Mouse (Mus musculus) forebrain, embryonic 10.5 days (tissue): Measurements from ENCODE around the gene Nek10. TPM values are rescaled to one million over a fixed set of nuclear protein-coding genes. Genes with fewer than 3 reads are reported as not detected.
A peak's percentile ranks its signal among the peaks of the same experiment; 100 is the strongest.

Experiments used
- DNase-seq: peaks from one replicate; pipeline ENCODE4 v3.0.0-alpha.2; 2017; ENCODE audit warnings: low spot score; ENCODE audit errors: extremely low spot score
- H3K27ac ChIP-seq: fragments of 300-500 bp; sonication (generic); 2 replicates; pipeline ENCODE4 v1.5.1; 2016; ENCODE audit warnings: mild to moderate bottlenecking
- H3K27me3 ChIP-seq: fragments of 300-500 bp; sonication (generic); 2 replicates; pipeline ENCODE4 v1.6.1; 2016; ENCODE audit warnings: mild to moderate bottlenecking; ENCODE audit not compliant: poor library complexity, severe bottlenecking
- H3K36me3 ChIP-seq: fragments of 300-500 bp; sonication (generic); replicated peaks from 2 replicates; pipeline ENCODE4 v1.6.1; 2016; ENCODE audit warnings: mild to moderate bottlenecking, moderate library complexity
- H3K4me1 ChIP-seq: fragments of 300-500 bp; sonication (generic); 2 replicates; pipeline ENCODE4 v1.6.1; 2016
- H3K4me3 ChIP-seq: fragments of 300-500 bp; sonication (generic); 2 replicates; pipeline ENCODE4 v1.5.1; 2016; ENCODE audit warnings: mild to moderate bottlenecking, moderate library complexity
- H3K9me3 ChIP-seq: fragments of 300-500 bp; sonication (generic); 2 replicates; pipeline ENCODE4 v1.6.1; 2016; ENCODE audit warnings: mild to moderate bottlenecking, moderate library complexity
- WGBS: fragments of 180-500 bp; shearing (Covaris S2); methylation state at CpG from one replicate; pipeline ENCODE4 v1.1.7; 2016; 5-methylcytosine and 5-hydroxymethylcytosine counted together
- polyA plus RNA-seq: library from polyadenylated mRNA; unstranded; fragments of >200 nt; fragmentation: Nextera tagmentation; extraction: Ambion mirVana; gene quantifications from 2 replicates; pipeline ENCODE4 v1.2.1, GENCODE M21; 2016

Nek10 gene
- polyA plus RNA-seq, 1 experiment from 2014 or later: 0.05 TPM

DNA sequence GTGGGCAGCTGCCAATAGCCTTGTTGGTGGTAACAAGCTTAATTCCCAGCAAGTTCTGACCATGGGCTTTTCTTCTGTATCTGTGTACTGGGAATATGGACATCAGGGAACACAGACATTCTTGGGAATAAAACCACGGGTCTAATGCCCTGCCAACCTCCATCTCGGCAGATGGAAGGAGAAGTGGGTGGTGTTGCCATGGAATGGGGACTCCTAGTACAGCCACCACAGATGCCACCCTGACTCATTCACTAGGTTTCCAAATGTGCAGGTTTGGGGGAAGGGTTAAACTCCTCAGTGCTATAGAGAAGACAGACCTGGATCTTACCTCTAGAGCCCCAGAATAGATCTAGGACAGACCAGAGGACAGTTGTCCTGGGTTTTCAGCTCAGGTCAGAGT is 31.1 kb downstream of the Nek10 start:
- H3K9me3 ChIP-seq: no peaks in the 10 kb centered on the region

DNA sequence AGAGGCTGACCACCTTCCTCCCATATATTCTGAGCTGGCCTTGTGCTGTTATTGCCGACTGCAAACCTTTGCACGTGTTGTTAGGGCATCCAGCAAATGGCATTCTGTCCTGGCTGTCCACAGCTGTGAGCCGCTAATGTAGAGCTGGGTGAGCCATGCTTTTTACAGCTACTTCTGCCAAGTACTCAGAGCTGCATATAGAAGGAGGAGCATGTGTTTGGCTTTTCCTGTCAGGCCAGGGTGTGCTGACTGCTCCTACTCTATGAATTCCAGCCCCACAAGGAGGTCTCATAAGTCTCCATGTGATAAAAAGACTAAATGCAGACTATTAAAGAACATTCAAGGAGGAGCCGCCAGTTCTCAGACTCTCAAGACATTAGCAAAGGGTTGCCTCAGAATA is 34.4 kb downstream of the Nek10 start:
- H3K36me3 ChIP-seq: no peaks in the 10 kb centered on the region
- WGBS: 87% methylated on average over 4 of the region's 4 CpGs
- DNase-seq: no peak
- H3K4me3 ChIP-seq: no peak overlapping the region
- no peaks in the 10 kb centered on the region for H3K4me1 ChIP-seq
- H3K27me3 ChIP-seq: no peaks in the 10 kb centered on the region
- H3K9me3 ChIP-seq: no peaks in the 10 kb centered on the region
- no peak overlapping the region for H3K27ac ChIP-seq

More for the DNA sequence above, 31.1 kb downstream of the Nek10 start:
- 90% methylated on average over 2 of the region's 2 CpGs for WGBS
- Histone ChIP-seq H3K4me3 (no peak overlapping the region), H3K27me3 (no peaks in the 10 kb centered on the region), H3K27ac (no peak overlapping the region), H3K36me3 (no peaks in the 10 kb centered on the region), H3K4me1 (no peaks in the 10 kb centered on the region)
- DNase-seq: no peak

DNA sequence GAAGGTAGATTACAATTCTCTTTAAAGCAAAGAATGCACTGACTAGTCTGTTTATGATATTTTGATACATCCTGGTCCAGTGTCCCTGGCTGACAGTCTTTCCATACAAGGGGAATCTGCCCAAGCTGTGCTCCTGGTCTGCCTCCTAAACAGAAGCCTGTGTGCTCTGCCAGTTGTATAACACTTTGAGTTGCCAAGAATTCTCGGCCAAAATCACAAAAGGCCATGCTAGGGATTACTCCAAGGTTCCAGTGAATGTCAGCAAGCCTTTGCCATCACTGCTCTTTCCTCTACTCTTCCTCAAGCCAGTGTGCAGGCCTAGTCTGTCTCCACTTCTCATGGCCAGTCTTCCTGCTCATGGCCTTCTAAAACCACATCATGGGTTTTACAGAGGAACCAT is 34.9 kb downstream of the Nek10 start:
- no peak for DNase-seq
- no peaks in the 10 kb centered on the region for H3K27me3 ChIP-seq
- no peak overlapping the region for H3K4me3 ChIP-seq
- no peak overlapping the region for H3K27ac ChIP-seq
- 78% methylated on average over 1 of the region's 1 CpGs for WGBS
- H3K9me3 ChIP-seq: no peaks in the 10 kb centered on the region
- no peaks in the 10 kb centered on the region for H3K36me3 ChIP-seq
- no peaks in the 10 kb centered on the region for H3K4me1 ChIP-seq

DNA sequence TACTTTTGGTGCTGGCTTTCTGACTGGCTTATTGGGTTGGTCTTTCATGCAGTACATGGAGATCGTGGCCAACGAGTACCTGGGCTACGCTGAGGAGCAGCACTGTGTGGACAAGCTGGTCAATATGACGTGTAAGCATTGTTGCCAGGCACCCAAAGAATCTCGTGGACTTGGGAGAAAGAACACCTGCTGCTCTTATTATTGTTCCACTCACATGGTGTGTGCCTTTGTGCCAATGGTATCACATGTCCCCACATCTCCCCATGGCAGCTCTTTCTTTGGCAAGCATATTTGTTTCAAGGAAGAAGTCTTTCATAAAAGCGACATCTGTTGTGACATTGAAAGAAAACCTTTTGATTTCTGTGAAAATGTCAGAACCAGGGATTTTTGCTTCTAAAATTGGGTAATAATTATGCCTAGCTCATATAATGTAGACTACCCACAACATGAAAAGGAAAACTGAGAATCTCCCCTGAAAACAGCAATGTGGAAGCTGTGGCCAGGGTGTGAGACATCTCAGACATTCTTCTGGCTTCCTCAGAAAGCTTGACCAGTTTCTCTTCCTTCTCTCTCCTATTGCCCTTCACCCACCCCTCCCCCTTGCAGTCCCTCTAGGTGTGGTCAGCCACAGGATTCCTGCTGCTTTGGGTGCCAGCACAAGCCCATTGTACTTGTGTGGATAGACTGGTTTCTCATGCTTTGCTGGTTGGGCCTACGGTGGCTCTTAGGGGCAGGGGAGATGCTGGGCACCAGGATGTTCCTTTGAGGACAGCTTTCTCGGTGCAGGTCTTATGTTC is 39.7 kb downstream of the Nek10 start:
- H3K27me3 ChIP-seq: no peaks in the 10 kb centered on the region
- H3K4me3 ChIP-seq: no peak overlapping the region
- WGBS: 86% methylated on average over 8 of the region's 8 CpGs
- H3K36me3 ChIP-seq: no peaks in the 10 kb centered on the region
- DNase-seq: no peak
- H3K27ac ChIP-seq: no peak overlapping the region
- no peaks in the 10 kb centered on the region for H3K4me1 ChIP-seq
- no peaks in the 10 kb centered on the region for H3K9me3 ChIP-seq

DNA sequence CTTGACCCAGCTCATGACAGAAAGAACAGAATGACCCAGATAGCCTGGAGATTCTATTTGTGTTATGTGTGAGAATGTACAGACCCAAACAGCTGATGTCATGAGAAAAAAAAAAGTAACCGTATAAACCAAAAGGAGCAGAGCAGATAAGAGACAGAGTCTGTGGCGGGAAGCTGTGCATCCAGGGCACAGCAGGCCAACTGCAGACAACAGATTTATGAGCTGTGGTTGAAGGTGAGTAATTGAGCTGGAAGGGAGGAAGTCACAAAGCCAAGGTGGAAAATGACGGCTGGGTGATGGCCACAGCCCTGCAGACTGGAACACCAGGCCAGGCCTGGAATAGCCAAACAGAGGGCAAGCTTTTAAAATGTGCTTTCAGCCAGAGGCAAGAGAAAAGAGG is 49.6 kb downstream of the Nek10 start:
- H3K36me3 ChIP-seq: no peaks in the 10 kb centered on the region
- no peaks in the 10 kb centered on the region for H3K4me1 ChIP-seq
- no peaks in the 10 kb centered on the region for H3K9me3 ChIP-seq
- WGBS: 68% methylated on average over 3 of the region's 3 CpGs
- H3K27ac ChIP-seq: no peak overlapping the region
- no peak for DNase-seq
- no peaks in the 10 kb centered on the region for H3K27me3 ChIP-seq
- H3K4me3 ChIP-seq: no peak overlapping the region

DNA sequence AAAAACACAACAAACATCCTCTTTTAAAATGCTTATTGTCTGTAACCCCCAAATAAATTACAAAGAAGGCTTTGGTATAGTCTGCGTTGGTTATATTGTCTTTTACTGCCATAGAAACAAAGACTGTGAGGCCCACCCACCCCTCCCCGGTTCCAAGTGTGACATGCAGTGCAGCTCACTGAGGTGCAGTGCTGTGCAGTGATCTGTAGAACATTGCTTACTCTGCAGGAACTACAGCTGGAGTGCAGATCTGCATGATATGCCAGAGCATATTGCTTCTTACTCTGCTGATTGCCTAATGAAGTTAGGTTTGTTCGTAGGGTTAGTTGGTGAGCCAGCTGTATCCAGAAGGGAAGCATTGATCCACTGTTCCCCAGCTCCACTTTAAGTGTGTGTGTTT is 57.1 kb downstream of the Nek10 start:
- no peak for DNase-seq
- Histone ChIP-seq H3K27ac (no peak overlapping the region), H3K4me1 (no peaks in the 10 kb centered on the region), H3K9me3 (no peaks in the 10 kb centered on the region), H3K4me3 (no peak overlapping the region), H3K27me3 (no peaks in the 10 kb centered on the region), H3K36me3 (no peaks in the 10 kb centered on the region)
- WGBS: 69% methylated on average over 3 of the region's 3 CpGs

DNA sequence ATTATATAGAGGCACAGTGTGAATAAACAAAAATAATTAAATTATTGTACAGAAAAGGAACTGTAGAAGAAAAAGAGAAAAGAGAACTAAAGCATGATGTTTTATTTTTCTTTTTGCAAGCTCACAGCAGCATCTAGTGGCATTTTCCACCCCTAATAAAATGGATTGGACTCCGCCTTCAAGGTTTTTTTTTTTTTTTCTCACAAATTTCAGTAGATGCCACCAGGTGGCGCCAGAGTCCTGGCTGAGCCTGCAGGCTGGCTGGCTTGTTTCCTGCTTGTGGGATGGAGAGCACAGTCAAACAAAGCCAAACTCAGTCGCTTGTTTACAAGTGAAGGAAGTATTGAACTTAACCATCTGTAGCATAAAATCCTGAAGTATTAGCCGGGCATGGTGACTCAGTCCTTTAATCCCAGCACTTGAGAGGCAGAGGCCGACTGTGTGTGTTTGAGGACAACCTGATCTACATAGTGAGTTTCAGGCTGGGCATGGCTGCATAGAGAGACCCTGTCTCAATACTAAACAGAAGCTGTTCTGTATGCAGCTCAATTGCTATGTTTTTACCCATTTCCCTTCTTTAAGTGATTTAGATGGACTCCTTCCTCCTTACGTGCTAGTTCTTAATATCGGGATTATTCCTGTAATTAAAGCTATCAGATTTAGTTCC is 60.6 kb downstream of the Nek10 start:
- no peaks in the 10 kb centered on the region for H3K36me3 ChIP-seq
- WGBS: 29% methylated on average over 7 of the region's 7 CpGs

DNA sequence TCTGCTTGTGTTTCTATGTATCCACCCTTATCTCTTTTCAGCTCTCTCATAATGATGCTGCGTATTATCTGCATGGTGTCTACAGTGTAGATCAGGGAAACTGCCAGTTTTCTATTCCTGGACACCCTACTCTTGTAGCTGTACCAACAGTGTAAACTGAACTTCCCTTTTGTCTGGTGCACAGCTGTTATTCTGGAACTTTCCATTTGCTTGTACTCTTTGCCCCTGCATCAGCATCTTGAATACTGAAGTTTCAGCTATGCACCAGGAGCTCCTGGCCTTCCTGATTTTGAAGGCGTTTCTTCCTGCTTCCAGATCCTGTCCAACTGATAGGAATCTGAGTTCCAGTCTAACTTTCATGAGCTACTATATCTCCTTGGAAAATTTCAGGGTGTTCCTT is 66.0 kb downstream of the Nek10 start:
- Histone ChIP-seq H3K4me1 (no peaks in the 10 kb centered on the region), H3K4me3 (no peak overlapping the region)
- 87% methylated on average over 2 of the region's 2 CpGs for WGBS

More for the DNA sequence above, 60.6 kb downstream of the Nek10 start:
- Histone ChIP-seq H3K27me3 (no peaks in the 10 kb centered on the region), H3K9me3 (no peaks in the 10 kb centered on the region), H3K27ac (peak overlapping the region; percentile 82), H3K4me3 (no peak overlapping the region), H3K4me1 (no peaks in the 10 kb centered on the region)
- DNase-seq: peak; percentile 77

DNA sequence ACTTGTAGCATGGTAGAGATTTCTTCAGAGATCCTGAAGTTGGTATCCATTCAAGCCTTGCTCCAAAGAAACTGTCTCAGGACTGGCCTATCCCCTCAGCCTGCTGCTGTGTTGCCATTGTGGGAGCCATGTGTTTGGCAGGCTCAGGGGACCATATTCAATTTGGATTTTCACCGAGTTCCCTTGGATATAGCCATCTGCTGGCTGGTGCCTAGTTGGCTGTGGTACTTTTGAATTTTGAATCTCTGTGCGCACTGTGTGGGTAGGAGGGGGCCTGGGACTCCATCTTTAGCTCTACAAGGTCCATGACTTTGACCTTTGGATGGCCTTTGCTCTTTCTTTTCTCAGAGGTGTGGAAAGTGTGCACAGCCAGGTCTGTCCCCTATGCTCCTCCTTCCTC is 66.8 kb downstream of the Nek10 start:
- Histone ChIP-seq H3K9me3 (no peaks in the 10 kb centered on the region), H3K36me3 (no peaks in the 10 kb centered on the region), H3K27ac (no peak overlapping the region), H3K4me3 (no peak overlapping the region), H3K27me3 (no peaks in the 10 kb centered on the region), H3K4me1 (no peaks in the 10 kb centered on the region)
- 89% methylated on average over 2 of the region's 2 CpGs for WGBS
- DNase-seq: no peak

More for the DNA sequence above, 66.0 kb downstream of the Nek10 start:
- Histone ChIP-seq H3K9me3 (no peaks in the 10 kb centered on the region), H3K27me3 (no peaks in the 10 kb centered on the region), H3K36me3 (no peaks in the 10 kb centered on the region), H3K27ac (no peak overlapping the region)
- no peak for DNase-seq

DNA sequence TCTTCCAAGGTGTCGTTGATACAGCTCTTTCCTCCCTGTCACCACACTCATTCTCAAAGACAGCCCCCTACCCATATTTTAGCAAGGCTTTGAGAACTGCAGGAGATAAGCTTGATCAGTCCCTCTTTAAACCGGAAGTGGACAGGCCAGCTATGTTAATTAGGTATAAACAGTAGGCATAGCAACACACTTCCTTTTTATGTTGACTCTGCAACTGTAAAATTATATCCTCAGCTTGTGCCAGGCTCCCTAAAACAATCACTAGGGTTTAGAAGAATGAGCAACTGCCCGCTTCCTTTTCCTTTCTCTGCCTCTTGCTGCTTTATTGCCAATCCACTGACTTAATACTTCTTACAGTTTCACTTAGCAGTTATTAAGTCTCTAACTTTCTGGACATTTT is 67.2 kb downstream of the Nek10 start:
- Histone ChIP-seq H3K27ac (no peak overlapping the region), H3K27me3 (no peaks in the 10 kb centered on the region), H3K36me3 (no peaks in the 10 kb centered on the region), H3K9me3 (no peaks in the 10 kb centered on the region), H3K4me1 (no peaks in the 10 kb centered on the region), H3K4me3 (no peak overlapping the region)
- DNase-seq: no peak
- WGBS: 85% methylated on average over 3 of the region's 3 CpGs

DNA sequence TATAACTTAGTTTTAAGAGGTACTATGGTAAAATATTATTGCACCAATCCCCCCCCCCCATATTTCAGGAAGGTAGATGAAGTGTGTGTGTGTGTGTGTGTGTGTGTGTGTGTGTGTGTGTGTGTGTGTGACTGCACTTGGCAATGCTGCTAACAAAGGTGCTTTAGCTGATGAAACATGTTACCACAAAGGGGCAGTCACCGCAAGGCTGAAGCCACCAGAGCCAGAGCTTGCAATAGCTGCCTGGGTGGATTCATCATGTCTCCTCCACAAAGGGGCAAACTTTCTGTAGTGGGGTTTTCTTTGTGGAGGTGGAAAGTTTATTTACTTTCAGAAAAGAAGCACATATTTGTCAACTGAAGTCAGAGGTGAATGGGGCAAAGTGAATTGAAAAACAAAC is 67.9 kb downstream of the Nek10 start:
- no peak overlapping the region for H3K27ac ChIP-seq
- H3K27me3 ChIP-seq: no peaks in the 10 kb centered on the region
- no peaks in the 10 kb centered on the region for H3K36me3 ChIP-seq
- H3K4me3 ChIP-seq: no peak overlapping the region
- WGBS: 87% methylated on average over 1 of the region's 1 CpGs
- H3K4me1 ChIP-seq: no peaks in the 10 kb centered on the region
- DNase-seq: no peak
- no peaks in the 10 kb centered on the region for H3K9me3 ChIP-seq

DNA sequence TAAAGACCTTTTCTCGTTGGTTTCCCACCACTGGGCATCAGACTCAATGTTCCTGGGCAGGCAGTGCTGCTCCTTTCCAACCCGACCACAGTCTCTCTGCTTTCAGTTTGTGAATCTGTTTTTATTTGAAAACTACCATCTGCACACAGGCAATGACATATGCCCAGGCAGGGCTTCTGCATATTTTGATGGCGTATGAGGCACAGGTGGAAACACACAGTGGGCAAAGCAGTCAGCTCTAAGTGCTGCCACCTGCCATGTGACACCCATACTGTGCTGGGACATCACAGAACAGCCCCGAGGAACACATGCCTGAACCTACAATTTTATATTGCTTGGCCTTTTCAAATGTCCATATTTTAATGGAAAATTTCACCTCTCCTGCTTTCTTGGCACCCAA is 68.5 kb downstream of the Nek10 start:
- H3K36me3 ChIP-seq: no peaks in the 10 kb centered on the region
- no peak overlapping the region for H3K4me3 ChIP-seq
- H3K9me3 ChIP-seq: no peaks in the 10 kb centered on the region
- no peak overlapping the region for H3K27ac ChIP-seq
- 87% methylated on average over 4 of the region's 4 CpGs for WGBS
- DNase-seq: no peak
- H3K27me3 ChIP-seq: no peaks in the 10 kb centered on the region
- H3K4me1 ChIP-seq: no peaks in the 10 kb centered on the region

DNA sequence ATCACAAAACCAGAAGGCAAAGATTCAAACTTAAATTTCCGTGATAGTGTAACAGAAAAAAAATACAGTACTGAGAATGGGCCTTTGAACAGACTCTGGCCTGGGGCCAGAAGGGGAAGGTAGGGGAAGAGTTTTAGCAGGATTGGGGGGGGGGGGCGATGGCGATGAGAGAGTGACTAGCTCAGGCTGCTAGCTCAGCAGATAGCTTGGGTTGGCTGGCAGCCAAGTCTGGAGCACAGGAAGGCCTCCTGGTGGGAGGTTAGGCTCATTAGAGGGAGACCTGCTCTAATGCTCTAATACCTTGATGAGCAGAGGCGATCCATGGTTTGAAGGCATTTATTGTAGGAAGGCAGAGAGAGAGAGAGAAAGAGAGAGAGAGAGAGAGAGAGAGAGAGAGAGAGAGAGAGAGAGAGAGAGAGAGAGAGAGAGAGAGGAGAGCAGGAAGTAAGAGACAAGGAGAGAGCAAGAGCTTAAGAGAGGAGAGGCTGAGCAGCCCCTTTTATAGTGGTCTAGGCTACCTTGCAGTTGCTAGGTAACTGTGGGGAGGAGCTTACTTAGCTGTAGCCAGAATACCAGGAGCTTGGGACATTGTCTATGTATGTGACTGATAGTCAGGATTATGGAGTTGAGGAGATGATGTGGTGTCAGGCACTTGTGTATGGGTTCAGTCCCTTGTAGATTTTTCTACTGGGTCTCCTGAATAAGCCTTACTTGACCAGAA is 90.9 kb downstream of the Nek10 start:
- WGBS: 34% methylated on average over 4 of the region's 4 CpGs
- H3K4me1 ChIP-seq: peaks cover 7% of the 10 kb centered on the region
- H3K9me3 ChIP-seq: no peaks in the 10 kb centered on the region
- no peak for DNase-seq
- H3K36me3 ChIP-seq: no peaks in the 10 kb centered on the region
- H3K4me3 ChIP-seq: no peak overlapping the region
- H3K27me3 ChIP-seq: no peaks in the 10 kb centered on the region
- H3K27ac ChIP-seq: no peak overlapping the region
